Mouse (Mus musculus) lung, embryonic 14.5 days (tissue): ENCODE measurements around the gene Iqsec1. TPM values are rescaled to one million over a fixed set of nuclear protein-coding genes. Genes with fewer than 3 reads are reported as not detected.

Source experiments
- ATAC-seq: fragments of 200-750 bp; cut with Nextera tagmentation; 2 replicates; pipeline ENCODE4 v1.8.0; 2017; ENCODE audit warnings: mild to moderate bottlenecking, moderate TSS enrichment, moderate library complexity; ENCODE audit not compliant: insufficient read depth
- DNase-seq: peaks from one replicate; pipeline ENCODE4 v3.0.0-alpha.2; 2015
- H3K27ac ChIP-seq: fragments of 300-500 bp; sonication (generic); 2 replicates; pipeline ENCODE4 v1.5.1; 2014; ENCODE audit warnings: low read depth, mild to moderate bottlenecking, moderate library complexity
- H3K27me3 ChIP-seq: fragments of 300-500 bp; sonication (generic); 2 replicates; pipeline ENCODE4 v1.6.1; 2014; ENCODE audit warnings: low read length, control low read depth; ENCODE audit not compliant: insufficient read depth
- H3K36me3 ChIP-seq: fragments of 300-500 bp; sonication (generic); 2 replicates; pipeline ENCODE4 v1.6.1; 2014; ENCODE audit warnings: control low read depth; ENCODE audit not compliant: insufficient read depth
- H3K4me1 ChIP-seq: fragments of 300-500 bp; sonication (generic); 2 replicates; pipeline ENCODE4 v1.6.1; 2014; ENCODE audit warnings: antibody characterized with exemption, control low read depth; ENCODE audit not compliant: insufficient read depth
- H3K4me2 ChIP-seq: fragments of 300-500 bp; sonication (generic); 2 replicates; pipeline ENCODE4 v1.6.1; 2014; ENCODE audit warnings: mild to moderate bottlenecking
- H3K4me3 ChIP-seq: fragments of 300-500 bp; sonication (generic); 2 replicates; pipeline ENCODE4 v1.5.1; 2014; ENCODE audit warnings: low read depth, low read length
- H3K9ac ChIP-seq: fragments of 300-500 bp; sonication (generic); 2 replicates; pipeline ENCODE4 v1.6.1; 2014
- H3K9me3 ChIP-seq: fragments of 300-500 bp; sonication (generic); 2 replicates; pipeline ENCODE4 v1.6.1; 2016; ENCODE audit warnings: low read depth, low read length, control low read depth
- CTCF ChIP-seq: IDR thresholded peaks from 2 replicates; pipeline ENCODE4 v1.5.1; 2016; ENCODE audit warnings: antibody characterized with exemption, low read depth
- WGBS: fragments of 180-500 bp; shearing (Covaris S2); extraction: QIAGEN DNeasy Blood & Tissue Kit; methylation state at CpG from one replicate; pipeline ENCODE4 v1.1.7; 2014; 5-methylcytosine and 5-hydroxymethylcytosine counted together
- polyA plus RNA-seq: library from polyadenylated mRNA; unstranded; fragments of >200 nt; fragmentation: Nextera tagmentation; extraction: Ambion mirVana; gene quantifications from 2 replicates; pipeline ENCODE4 v1.2.1, GENCODE M21; 2014

Iqsec1 gene
- polyA plus RNA-seq, 1 experiment from 2014 or later = 15.8 TPM

GRCm38 (mm10) chr6:90695754-90696153 lies 292.7 kb downstream of the Iqsec1 start:
- no peaks in the 10 kb centered on the region for H3K9me3 ChIP-seq
- H3K4me3 ChIP-seq = no peak overlapping the region
- H3K27ac ChIP-seq = no peak overlapping the region
- H3K9ac ChIP-seq = no peak overlapping the region
- no peak for ATAC-seq
- 79% methylated on average over 1 of the region's 1 CpGs for WGBS
- no peaks in the 10 kb centered on the region for H3K27me3 ChIP-seq
- no peak for DNase-seq
- H3K4me1 ChIP-seq = no peaks in the 10 kb centered on the region
- H3K4me2 ChIP-seq = no peak overlapping the region
- H3K36me3 ChIP-seq = peaks cover 42% of the 10 kb centered on the region
- no peak for TF ChIP-seq CTCF

GRCm38 (mm10) chr6:90692404-90692803 lies 296.1 kb downstream of the Iqsec1 start:
- 69% methylated on average over 2 of the region's 2 CpGs for WGBS
- Histone ChIP-seq H3K4me3 (no peak overlapping the region), H3K36me3 (peaks cover 73% of the 10 kb centered on the region), H3K9ac (no peak overlapping the region), H3K27me3 (no peaks in the 10 kb centered on the region), H3K9me3 (no peaks in the 10 kb centered on the region), H3K27ac (no peak overlapping the region), H3K4me2 (no peak overlapping the region), H3K4me1 (0 out of 2 replicates have a peak, but pooled peaks cover 3% of the 10 kb centered on the region)
- DNase-seq (no peak), ATAC-seq (no peak)
- no peak for TF ChIP-seq CTCF

GRCm38 (mm10) chr6:90691935-90692334 lies 296.6 kb downstream of the Iqsec1 start:
- ATAC-seq = no peak
- peaks cover 77% of the 10 kb centered on the region for H3K36me3 ChIP-seq

GRCm38 (mm10) chr6:90689500-90689899 lies 299.0 kb downstream of the Iqsec1 start:
- H3K4me1 ChIP-seq = 0 out of 2 replicates have a peak, but pooled peaks cover 3% of the 10 kb centered on the region
- WGBS = 74% methylated on average over 10 of the region's 10 CpGs

More at GRCm38 (mm10) chr6:90691935-90692334, 296.6 kb downstream of the Iqsec1 start:
- H3K4me1 ChIP-seq = 0 out of 2 replicates have a peak, but pooled peaks cover 3% of the 10 kb centered on the region
- no peak overlapping the region for H3K4me3 ChIP-seq
- H3K9ac ChIP-seq = no peak overlapping the region
- H3K9me3 ChIP-seq = no peaks in the 10 kb centered on the region
- DNase-seq = no peak
- WGBS = 60% methylated on average over 2 of the region's 2 CpGs
- no peak overlapping the region for H3K4me2 ChIP-seq
- no peaks in the 10 kb centered on the region for H3K27me3 ChIP-seq
- H3K27ac ChIP-seq = no peak overlapping the region
- TF ChIP-seq CTCF = no peak

GRCm38 (mm10) chr6:90688742-90689141 lies 299.7 kb downstream of the Iqsec1 start:
- no peak for DNase-seq
- no peak for TF ChIP-seq CTCF
- no peak overlapping the region for H3K4me3 ChIP-seq
- 0 out of 2 replicates have a peak, but pooled peaks cover 3% of the 10 kb centered on the region for H3K4me1 ChIP-seq
- H3K27ac ChIP-seq = no peak overlapping the region
- ATAC-seq = no peak
- WGBS = 62% methylated on average over 3 of the region's 3 CpGs
- no peaks in the 10 kb centered on the region for H3K9me3 ChIP-seq
- H3K4me2 ChIP-seq = no peak overlapping the region
- no peak overlapping the region; the same call in 1 of the 2 replicates for H3K9ac ChIP-seq
- H3K27me3 ChIP-seq = no peaks in the 10 kb centered on the region
- peaks cover 76% of the 10 kb centered on the region for H3K36me3 ChIP-seq

More at GRCm38 (mm10) chr6:90689500-90689899, 299.0 kb downstream of the Iqsec1 start:
- no peak overlapping the region for H3K4me2 ChIP-seq
- no peak for TF ChIP-seq CTCF
- peaks cover 81% of the 10 kb centered on the region for H3K36me3 ChIP-seq
- H3K9me3 ChIP-seq = no peaks in the 10 kb centered on the region
- H3K27ac ChIP-seq = no peak overlapping the region
- no peak overlapping the region for H3K9ac ChIP-seq
- H3K4me3 ChIP-seq = no peak overlapping the region
- DNase-seq = no peak
- ATAC-seq = no peak
- no peaks in the 10 kb centered on the region for H3K27me3 ChIP-seq

- Histone ChIP-seq H3K4me1 (0 out of 2 replicates have a peak, but pooled peaks cover 3% of the 10 kb centered on the region), H3K9me3 (no peaks in the 10 kb centered on the region), H3K27ac (no peak overlapping the region), H3K9ac (no peak overlapping the region), H3K36me3 (peaks cover 74% of the 10 kb centered on the region), H3K4me3 (no peak overlapping the region), H3K4me2 (no peak overlapping the region), H3K27me3 (no peaks in the 10 kb centered on the region)
- no peak for ATAC-seq
- WGBS = 92% methylated on average over 6 of the region's 6 CpGs
- DNase-seq = no peak
- no peak for TF ChIP-seq CTCF
Measured at GRCm38 (mm10) chr6:90688003-90688402, 300.5 kb downstream of the Iqsec1 start.

GRCm38 (mm10) chr6:90686812-90687211 lies 301.7 kb downstream of the Iqsec1 start:
- Histone ChIP-seq H3K9me3 (no peaks in the 10 kb centered on the region), H3K4me1 (0 out of 2 replicates have a peak, but pooled peaks cover 3% of the 10 kb centered on the region), H3K4me2 (no peak overlapping the region), H3K27ac (no peak overlapping the region), H3K4me3 (no peak overlapping the region), H3K9ac (no peak overlapping the region), H3K36me3 (peaks cover 67% of the 10 kb centered on the region), H3K27me3 (no peaks in the 10 kb centered on the region)
- ATAC-seq = no peak
- TF ChIP-seq CTCF = no peak
- DNase-seq = no peak
- 85% methylated on average over 1 of the region's 1 CpGs for WGBS
